Mouse (Mus musculus) spleen, postnatal 14 days (tissue): ENCODE results near the gene Alpi.

Source experiments
- DNase-seq, 2 experiments: peaks; one replicate each; pipeline ENCODE4 v3.0.0; 2021 to 2022; ENCODE audit warnings: low spot score in 2 of 2

Gene Alpi

GRCm38 (mm10) chr1:87101411-87101810 is at the start of gene Alpi:
Gene Alpi (minus strand): TSS chr1:87101606.
- DNase-seq = no peak

- no peak for DNase-seq
Observed at GRCm38 (mm10) chr1:87149422-87149821, 48.0 kb upstream of the Alpi start.

- DNase-seq = no peak
Observed at GRCm38 (mm10) chr1:87143141-87143540, 41.7 kb upstream of the Alpi start.

- DNase-seq = no peak
Observed at GRCm38 (mm10) chr1:87142456-87142855, 41.0 kb upstream of the Alpi start.

GRCm38 (mm10) chr1:87141550-87141949 is 40.1 kb upstream of the Alpi start:
- DNase-seq = no peak

GRCm38 (mm10) chr1:87131803-87132202 is 30.4 kb upstream of the Alpi start:
- DNase-seq = no peak

- DNase-seq = no peak
Observed at GRCm38 (mm10) chr1:87127206-87128030, 26.0 kb upstream of the Alpi start.

GRCm38 (mm10) chr1:87124673-87125072 is 23.3 kb upstream of the Alpi start, which contains the start of gene Akp3:
Gene Akp3 (plus strand): TSS chr1:87124973.
- DNase-seq = no peak

- DNase-seq = no peak
Observed at GRCm38 (mm10) chr1:87114784-87115183, 13.4 kb upstream of the Alpi start.

GRCm38 (mm10) chr1:87111719-87112354 is 10.4 kb upstream of the Alpi start:
- DNase-seq = no peak

- DNase-seq = no peak
Observed at GRCm38 (mm10) chr1:87108564-87108963, 7.2 kb upstream of the Alpi start.

GRCm38 (mm10) chr1:87106536-87106935 is 5.1 kb upstream of the Alpi start:
- DNase-seq = no peak

GRCm38 (mm10) chr1:87103936-87104335 is 2.5 kb upstream of the Alpi start:
- DNase-seq = no peak

- no peak for DNase-seq
Observed at GRCm38 (mm10) chr1:87102114-87102513, 708 bp upstream of the Alpi start.

GRCm38 (mm10) chr1:87098358-87098975 is 2.9 kb downstream of the Alpi start:
- peak in 1 of 2 experiments; percentile 25 for DNase-seq

- DNase-seq = no peak
Observed at GRCm38 (mm10) chr1:87095642-87096041, 5.8 kb downstream of the Alpi start.

- DNase-seq = no peak
Observed at GRCm38 (mm10) chr1:87089828-87090227, 11.6 kb downstream of the Alpi start, which contains the start of gene Alppl2. Gene Alppl2 (minus strand): TSS chr1:87089928.

GRCm38 (mm10) chr1:87089251-87089650 is 12.2 kb downstream of the Alpi start:
- DNase-seq = no peak

GRCm38 (mm10) chr1:87086964-87087363 is 14.4 kb downstream of the Alpi start:
- no peak for DNase-seq

GRCm38 (mm10) chr1:87086196-87086595 is 15.2 kb downstream of the Alpi start:
- no peak for DNase-seq

- no peak for DNase-seq
Observed at GRCm38 (mm10) chr1:87073776-87074175, 27.6 kb downstream of the Alpi start.

- peak in 1 of 2 experiments; percentile 11 for DNase-seq
Observed at GRCm38 (mm10) chr1:87070720-87071119, 30.7 kb downstream of the Alpi start.

- DNase-seq = no peak
Observed at GRCm38 (mm10) chr1:87060913-87061312, 40.5 kb downstream of the Alpi start.
